Mouse (Mus musculus) midbrain, embryonic 14.5 days (tissue): ENCODE measurements around the gene Tnfsf10. TPM values are rescaled to one million over a fixed set of nuclear protein-coding genes. Genes with fewer than 3 reads are reported as not detected.

Experiments used
- ATAC-seq: fragments of 200-750 bp; cut with Nextera tagmentation; 2 replicates; pipeline ENCODE4 v1.8.0; 2017; ENCODE audit warnings: moderate number of reproducible peaks, moderate library complexity; ENCODE audit not compliant: low FRiP score, low TSS enrichment
- DNase-seq: peaks from one replicate; pipeline ENCODE4 v3.0.0-alpha.2; 2015
- H3K27ac ChIP-seq: fragments of 300-500 bp; sonication (generic); replicated peaks from 2 replicates; pipeline ENCODE4 v1.5.1; 2014; ENCODE audit warnings: mild to moderate bottlenecking, low read depth, low read length, moderate library complexity
- H3K27me3 ChIP-seq: fragments of 300-500 bp; sonication (generic); 2 replicates; pipeline ENCODE4 v1.6.1; 2014; ENCODE audit warnings: low read length, control low read depth, mixed read lengths; ENCODE audit not compliant: control insufficient read depth, insufficient read depth
- H3K36me3 ChIP-seq: fragments of 300-500 bp; sonication (generic); 2 replicates; pipeline ENCODE4 v1.6.1; 2014; ENCODE audit warnings: low read length, control low read depth; ENCODE audit not compliant: control insufficient read depth, insufficient read depth
- H3K4me1 ChIP-seq: fragments of 300-500 bp; sonication (generic); 2 replicates; pipeline ENCODE4 v1.6.1; 2014; ENCODE audit warnings: mild to moderate bottlenecking, antibody characterized with exemption, low read length, control low read depth; ENCODE audit not compliant: control insufficient read depth, insufficient read depth
- H3K4me2 ChIP-seq: fragments of 300-500 bp; sonication (generic); 2 replicates; pipeline ENCODE4 v1.6.1; 2014; ENCODE audit warnings: mild to moderate bottlenecking, low read length, moderate library complexity
- H3K4me3 ChIP-seq: fragments of 300-500 bp; sonication (generic); replicated peaks from 2 replicates; pipeline ENCODE4 v1.5.1; 2014; ENCODE audit warnings: low read depth, low read length
- H3K9ac ChIP-seq: fragments of 300-500 bp; sonication (generic); replicated peaks from 2 replicates; pipeline ENCODE4 v1.6.1; 2014; ENCODE audit warnings: mild to moderate bottlenecking, low read length, moderate library complexity
- H3K9me3 ChIP-seq: fragments of 300-500 bp; sonication (generic); 2 replicates; pipeline ENCODE4 v1.6.1; 2016; ENCODE audit warnings: low read length, control low read depth, mixed read lengths; ENCODE audit not compliant: control insufficient read depth
- WGBS: fragments of 180-500 bp; shearing (Covaris S2); extraction: QIAGEN DNeasy Blood & Tissue Kit; methylation state at CpG from one replicate; pipeline ENCODE4 v1.1.7; 2014; 5-methylcytosine and 5-hydroxymethylcytosine counted together
- polyA plus RNA-seq: library from polyadenylated mRNA; unstranded; fragments of >200 nt; fragmentation: Nextera tagmentation; extraction: Ambion mirVana; gene quantifications from 2 replicates; pipeline ENCODE4 v1.2.1, GENCODE M21; 2014

Tnfsf10 gene
- polyA plus RNA-seq, 1 experiment from 2014 or later = 0.13 TPM

DNA sequence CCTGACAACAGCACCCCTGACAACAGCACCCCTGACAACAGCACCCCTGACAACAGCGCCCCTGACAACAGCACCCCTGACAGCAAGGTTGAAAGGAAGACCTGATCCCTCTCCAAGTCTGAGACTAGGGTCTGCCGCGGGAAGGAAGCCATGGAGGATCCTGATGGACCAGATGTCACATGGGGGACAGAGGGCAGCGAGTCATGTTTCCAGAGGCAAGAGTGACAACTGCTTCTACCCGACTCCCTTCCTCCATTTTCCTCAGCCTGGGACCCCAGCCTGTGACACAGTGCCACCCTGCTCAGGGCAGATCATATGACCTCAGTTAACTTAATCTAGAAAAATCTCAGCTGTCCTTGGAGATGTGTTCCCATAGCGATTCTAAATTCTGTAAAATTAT is 25.6 kb downstream of the Tnfsf10 start:
- H3K4me1 ChIP-seq = no peaks in the 10 kb centered on the region
- DNase-seq = no peak
- 66% methylated on average over 6 of the region's 6 CpGs for WGBS
- no peaks in the 10 kb centered on the region for H3K27me3 ChIP-seq
- H3K9ac ChIP-seq = no peak overlapping the region
- H3K4me2 ChIP-seq = no peak overlapping the region
- no peaks in the 10 kb centered on the region for H3K36me3 ChIP-seq
- no peak for ATAC-seq
- no peaks in the 10 kb centered on the region for H3K9me3 ChIP-seq
- no peak overlapping the region for H3K27ac ChIP-seq
- H3K4me3 ChIP-seq = no peak overlapping the region

DNA sequence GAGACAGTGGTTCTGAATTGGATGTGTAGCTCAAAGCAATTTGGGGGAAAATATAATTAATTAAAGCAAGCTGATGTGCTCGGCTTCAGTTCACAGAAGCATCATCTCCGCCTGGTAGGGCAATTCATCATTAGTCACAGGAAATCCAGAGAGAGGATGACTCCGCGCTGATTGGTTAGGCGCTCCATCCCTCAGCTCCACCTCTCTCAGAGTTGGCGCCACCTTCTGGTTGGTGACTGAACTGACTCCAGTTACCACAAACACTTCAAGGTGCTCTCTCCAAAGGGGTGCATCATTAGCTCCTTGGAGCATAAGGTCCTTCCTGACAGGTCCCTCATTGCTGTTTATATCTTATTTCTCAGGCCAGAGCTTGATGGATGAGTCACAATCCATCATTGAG is 28.7 kb downstream of the Tnfsf10 start:
- Histone ChIP-seq H3K9ac (no peak overlapping the region), H3K9me3 (no peaks in the 10 kb centered on the region), H3K4me1 (no peaks in the 10 kb centered on the region), H3K27ac (no peak overlapping the region), H3K27me3 (no peaks in the 10 kb centered on the region), H3K4me3 (no peak overlapping the region), H3K4me2 (no peak overlapping the region), H3K36me3 (no peaks in the 10 kb centered on the region)
- no peak for ATAC-seq
- WGBS = 61% methylated on average over 6 of the region's 6 CpGs
- DNase-seq = no peak

DNA sequence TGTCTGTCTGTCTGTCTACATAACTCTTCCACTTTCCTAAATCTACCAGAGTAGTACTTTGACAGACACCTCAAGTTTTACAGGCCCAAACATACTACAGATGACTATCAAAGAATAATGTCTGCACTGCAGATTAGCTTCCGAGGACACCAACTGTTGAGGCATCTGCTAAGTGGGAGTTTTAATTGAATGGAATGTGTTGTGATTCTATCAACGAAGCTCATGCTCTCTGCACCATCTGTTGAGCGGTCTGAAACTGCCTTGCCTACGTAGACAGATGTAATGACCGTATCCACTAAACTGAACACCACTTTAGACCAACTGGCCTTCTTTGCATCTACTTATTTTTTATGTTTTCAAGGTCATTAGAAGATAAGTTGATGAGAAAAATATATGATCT is 31.6 kb downstream of the Tnfsf10 start:
- Histone ChIP-seq H3K36me3 (no peaks in the 10 kb centered on the region), H3K4me3 (no peak overlapping the region), H3K9me3 (no peaks in the 10 kb centered on the region), H3K27me3 (no peaks in the 10 kb centered on the region), H3K27ac (no peak overlapping the region), H3K4me1 (0 out of 2 replicates have a peak, but pooled peaks cover 6% of the 10 kb centered on the region), H3K9ac (no peak overlapping the region), H3K4me2 (no peak overlapping the region)
- DNase-seq (no peak), ATAC-seq (no peak)
- WGBS = 61% methylated on average over 5 of the region's 5 CpGs

DNA sequence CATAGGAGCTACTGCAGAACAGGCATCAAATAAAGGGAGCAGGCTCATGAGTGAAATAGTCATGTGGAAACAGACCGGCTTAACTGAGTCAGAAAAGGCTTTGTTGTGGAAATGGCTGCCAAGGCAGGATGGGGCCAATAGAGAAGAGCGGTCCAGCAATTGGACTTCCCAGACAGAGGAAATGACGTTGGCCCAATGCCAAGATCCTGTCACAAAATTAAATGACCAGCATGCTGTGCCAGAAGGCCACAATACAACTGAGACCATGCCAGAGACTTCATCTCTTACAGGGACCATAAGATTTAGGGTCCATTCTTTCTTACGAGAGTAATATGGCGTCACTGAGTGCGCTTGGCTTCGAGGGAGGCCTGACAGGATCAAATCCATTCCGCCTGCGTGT is 34.3 kb downstream of the Tnfsf10 start:
- peak; percentile 74; the same call in 1 of the 2 replicates for ATAC-seq
- H3K4me2 ChIP-seq = no peak overlapping the region
- 50% methylated on average over 9 of the region's 9 CpGs for WGBS
- H3K4me3 ChIP-seq = no peak overlapping the region
- H3K9me3 ChIP-seq = no peaks in the 10 kb centered on the region
- H3K27me3 ChIP-seq = no peaks in the 10 kb centered on the region
- no peak overlapping the region for H3K9ac ChIP-seq
- DNase-seq = peak; percentile 72
- H3K27ac ChIP-seq = no peak overlapping the region
- H3K4me1 ChIP-seq = 0 out of 2 replicates have a peak, but pooled peaks cover 6% of the 10 kb centered on the region
- no peaks in the 10 kb centered on the region for H3K36me3 ChIP-seq

DNA sequence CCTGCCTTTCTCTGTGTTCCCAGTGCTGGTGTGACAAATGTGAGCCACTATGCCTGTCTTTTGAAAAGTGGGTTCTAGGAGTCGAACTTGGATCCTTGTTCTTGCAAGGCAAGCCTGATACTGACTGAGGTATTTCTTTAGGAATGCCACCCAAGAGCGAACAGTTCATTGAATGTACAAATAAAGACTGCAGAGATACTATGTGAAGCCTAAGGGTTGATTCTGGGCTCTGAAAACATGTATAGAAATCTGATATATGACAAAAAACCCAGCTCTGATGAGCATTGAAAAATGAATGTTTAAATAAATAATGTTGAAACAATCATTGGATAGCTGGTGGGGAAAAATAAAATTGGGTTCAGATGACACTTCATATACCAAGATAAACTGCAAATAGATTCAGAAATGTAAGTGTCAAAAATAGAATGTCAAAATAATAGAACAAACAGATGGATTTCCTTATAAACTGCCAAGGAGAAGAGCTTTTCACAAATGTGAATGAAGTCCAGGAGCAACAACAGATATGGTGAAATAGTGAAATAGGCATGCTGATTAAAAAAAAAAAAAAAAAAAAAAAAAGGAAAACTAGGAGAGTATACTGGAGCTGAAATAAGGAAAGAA is 42.4 kb downstream of the Tnfsf10 start:
- no peak overlapping the region for H3K27ac ChIP-seq
- DNase-seq = no peak
- no peak overlapping the region for H3K4me2 ChIP-seq
- H3K27me3 ChIP-seq = no peaks in the 10 kb centered on the region
- H3K9me3 ChIP-seq = no peaks in the 10 kb centered on the region
- 84% methylated on average over 2 of the region's 2 CpGs for WGBS
- H3K9ac ChIP-seq = no peak overlapping the region
- H3K4me1 ChIP-seq = no peaks in the 10 kb centered on the region
- ATAC-seq = no peak
- no peaks in the 10 kb centered on the region for H3K36me3 ChIP-seq
- H3K4me3 ChIP-seq = no peak overlapping the region

DNA sequence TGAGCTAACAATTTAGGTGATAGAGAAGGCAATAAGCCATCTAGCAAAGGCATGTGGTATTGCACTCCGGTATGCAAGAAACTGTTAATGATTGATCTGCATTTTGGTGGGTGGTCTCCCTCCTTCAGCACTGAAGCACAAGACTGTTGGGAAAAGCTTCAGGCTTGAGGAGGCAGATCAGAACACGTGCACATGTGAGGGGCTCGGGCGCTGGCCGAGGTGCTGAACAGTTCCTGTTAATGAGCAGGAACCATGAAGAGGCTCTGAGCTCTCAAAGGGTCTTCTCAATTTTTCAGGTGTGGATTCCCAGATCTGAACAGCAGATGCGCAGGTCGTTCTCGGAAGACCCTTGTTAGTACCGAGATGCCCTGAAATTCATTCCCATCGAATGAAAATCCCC is 53.3 kb downstream of the Tnfsf10 start:
- H3K36me3 ChIP-seq = no peaks in the 10 kb centered on the region
- H3K4me1 ChIP-seq = peaks cover 3% of the 10 kb centered on the region; the same call in 1 of the 2 replicates
- H3K4me2 ChIP-seq = peak overlapping the region; percentile 96
- peak; percentile 57 for DNase-seq
- no peak overlapping the region for H3K4me3 ChIP-seq
- no peak overlapping the region for H3K9ac ChIP-seq
- peaks cover 48% of the 10 kb centered on the region for H3K27me3 ChIP-seq
- ATAC-seq = no peak
- WGBS = 7% methylated on average over 10 of the region's 10 CpGs
- H3K9me3 ChIP-seq = no peaks in the 10 kb centered on the region
- no peak overlapping the region for H3K27ac ChIP-seq

DNA sequence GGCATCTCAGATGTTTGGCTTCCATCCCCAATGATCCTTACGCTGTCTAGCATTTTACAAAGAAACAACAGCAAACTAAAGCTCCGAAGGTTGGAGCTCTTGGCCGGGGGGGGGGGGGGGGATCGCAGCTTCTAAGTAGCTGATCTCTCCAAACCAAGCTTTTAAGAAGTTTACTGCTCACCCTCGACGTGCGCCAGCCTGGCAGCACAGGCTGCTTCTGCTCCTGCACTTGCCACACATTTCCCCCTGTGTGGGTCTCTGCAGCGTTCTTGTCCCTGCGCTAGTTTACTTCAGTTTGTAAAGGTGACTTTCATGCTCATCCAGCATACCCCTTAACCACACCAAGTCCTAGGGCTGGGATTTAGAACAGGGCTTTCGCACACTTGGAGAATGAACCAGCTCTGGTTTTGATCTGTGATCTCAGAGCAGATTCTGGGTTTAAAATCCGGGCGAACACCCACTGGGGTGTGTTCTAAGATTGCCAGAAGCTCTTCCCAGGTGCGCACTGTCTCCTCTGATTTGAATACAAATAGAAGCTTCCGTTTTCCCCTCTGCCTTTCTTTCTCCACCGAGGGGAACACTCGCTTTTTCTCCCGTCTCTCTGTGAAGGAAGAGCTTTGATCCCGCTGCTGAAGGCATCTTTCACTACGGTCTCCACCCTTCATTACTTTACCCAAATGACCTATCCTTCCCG is 53.9 kb downstream of the Tnfsf10 start:
- Histone ChIP-seq H3K9me3 (no peaks in the 10 kb centered on the region), H3K4me2 (peak overlapping the region; percentile 96), H3K4me3 (peak overlapping the region; percentile 46), H3K9ac (peak overlapping the region; percentile 40; the same call in 1 of the 2 replicates), H3K27ac (no peak overlapping the region), H3K27me3 (peaks cover 48% of the 10 kb centered on the region), H3K36me3 (no peaks in the 10 kb centered on the region), H3K4me1 (peaks cover 3% of the 10 kb centered on the region; the same call in 1 of the 2 replicates)
- no peak for ATAC-seq
- WGBS = 2% methylated on average over 20 of the region's 20 CpGs
- no peak for DNase-seq

DNA sequence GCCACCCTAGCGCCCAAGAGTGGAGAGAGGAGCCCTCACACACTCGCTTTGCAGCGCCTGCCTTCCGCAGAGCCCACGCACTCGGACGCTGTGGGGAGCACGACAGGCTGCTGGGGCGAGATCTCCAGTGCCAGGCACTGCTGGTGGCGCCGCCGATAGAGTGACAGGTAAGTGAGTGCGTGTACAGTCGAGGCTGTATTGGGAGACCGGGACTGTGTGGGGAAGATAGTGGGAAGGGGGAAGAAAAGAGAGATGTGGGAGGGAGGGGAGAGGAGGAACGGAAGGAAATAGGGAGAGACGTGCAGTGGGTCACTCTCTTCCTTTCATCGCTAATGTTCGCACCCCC is 54.4 kb downstream of the Tnfsf10 start, which contains the start of gene Ghsr:
Gene Ghsr, plus strand, starts transcription at position 76 of the 346 bp plus-strand sequence.
- H3K4me3 ChIP-seq = peak within 1 kb of the TSS; percentile 46
- whole genome bisulfite sequencing = 2% methylated on average over 19 of the region's 19 CpGs
- H3K4me2 ChIP-seq = peak within 1 kb of the TSS; percentile 96
- peak; percentile 37; the same call in 1 of the 2 replicates for ATAC-seq
- no peaks in the 10 kb centered on the region for H3K36me3 ChIP-seq
- H3K4me1 ChIP-seq = peaks cover 3% of the 10 kb centered on the region; the same call in 1 of the 2 replicates
- H3K9ac ChIP-seq = peak within 1 kb of the TSS; percentile 40; the same call in 1 of the 2 replicates
- peaks cover 48% of the 10 kb centered on the region for H3K27me3 ChIP-seq
- no peak within 1 kb of the TSS for H3K27ac ChIP-seq
- peak; percentile 61 for DNase-seq
- no peaks in the 10 kb centered on the region for H3K9me3 ChIP-seq
